Mouse (Mus musculus): ENCODE results near the gene Exosc8. TPM values are rescaled to one million over a fixed set of nuclear protein-coding genes. Genes with fewer than 3 reads are reported as not detected.
A peak's percentile ranks its signal among the peaks of the same experiment; 100 is the strongest.

Exosc8 gene
- polyA plus RNA-seq, 1 experiment: 8.5 TPM

DNA sequence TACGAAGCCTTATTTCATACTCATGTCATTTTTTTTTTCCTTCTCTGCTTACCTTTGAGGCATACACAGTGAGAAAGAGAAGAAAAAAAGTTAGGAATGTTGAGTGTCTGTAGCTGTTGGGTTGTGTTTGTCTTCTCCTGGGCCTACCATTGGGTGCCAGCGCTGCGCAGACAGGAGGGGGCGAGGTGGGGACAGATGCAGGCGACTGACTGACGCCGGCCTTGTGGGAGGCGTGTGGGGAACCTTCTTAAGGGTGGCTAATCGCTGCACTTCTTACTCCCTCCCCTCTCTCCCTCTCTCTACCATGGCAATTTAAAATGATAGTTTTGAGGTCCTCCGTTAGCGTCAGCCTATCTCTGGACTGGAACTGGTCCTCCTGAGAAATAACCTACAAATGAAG lies 20.9 kb upstream of the Exosc8 start:
- WGBS: under 1% methylated on average over 11 of the region's 11 CpGs
- Histone ChIP-seq H3K4me1 (ENCODE audit: control insufficient read depth, insufficient read depth, insufficient read length, low read length) (peaks cover 3% of the 10 kb centered on the region), H3K27me3 (ENCODE audit: control insufficient read depth, insufficient read depth, low read length) (no peaks in the 10 kb centered on the region; the same call in none of the 2 replicates), H3K27ac (ENCODE audit: insufficient read depth, low read depth, low read length) (peak overlapping the region; percentile 32; the same call in 1 of the 2 replicates), H3K36me3 (ENCODE audit: control insufficient read depth, insufficient read depth, low read length) (no peaks in the 10 kb centered on the region), H3K4me3 (ENCODE audit: low read depth, low read length) (peak overlapping the region; percentile 71)
- TF ChIP-seq POLR2A (IDR thresholded peaks at IDR 0.05; ENCODE audit: low read depth, low read length) (no peak), CTCF (IDR thresholded peaks at IDR 0.05; ENCODE audit: extremely low read depth, insufficient read length, insufficient replicate concordance, low read depth, low read length) (no peak)

DNA sequence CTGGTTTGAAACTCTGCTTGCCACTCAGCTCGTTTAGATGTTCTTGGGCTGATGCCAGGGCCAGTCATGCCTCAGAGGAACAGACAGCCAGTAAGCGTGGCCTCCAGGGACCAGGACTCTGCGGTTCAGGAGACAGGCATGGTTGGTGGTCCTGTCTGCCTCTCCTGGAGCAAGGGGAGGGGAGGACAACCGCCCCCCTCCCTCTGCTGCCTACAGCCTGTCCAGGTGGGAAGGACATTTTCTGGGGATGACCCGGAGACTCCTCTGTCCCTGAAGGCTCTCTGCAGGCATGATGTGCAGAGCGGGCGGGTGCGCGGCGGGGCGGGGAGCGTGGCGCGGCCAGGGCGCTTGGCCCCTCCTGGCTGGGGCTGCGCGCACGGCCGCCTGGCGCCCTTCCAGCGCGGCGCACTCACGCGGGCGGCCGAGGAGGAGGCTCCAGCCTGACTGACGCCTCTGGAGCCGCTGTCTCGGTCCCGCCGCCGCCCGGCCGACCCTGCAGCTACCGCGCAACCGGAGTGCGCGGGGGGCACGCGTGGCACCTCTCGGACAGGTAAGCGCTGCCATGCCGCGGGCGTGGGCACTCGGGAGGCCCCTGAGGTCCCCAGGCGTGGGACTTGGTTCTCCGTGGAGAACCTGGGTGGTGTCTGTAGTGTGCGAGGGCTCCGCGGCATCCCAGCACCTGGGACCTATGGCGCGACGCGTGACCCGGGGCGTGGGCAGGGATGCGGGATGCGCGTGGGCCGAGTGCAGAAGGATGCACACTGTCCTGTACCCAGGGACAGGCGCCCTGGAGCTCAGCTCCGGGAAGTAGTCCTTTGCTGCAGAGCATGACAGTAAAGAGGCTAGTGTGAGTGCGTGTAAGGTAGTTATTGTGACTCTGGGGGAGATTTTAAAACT lies 20.2 kb upstream of the Exosc8 start, which contains the start of gene Smad9:
TSS of gene Smad9 (plus strand) at position 438 of the 897 bp plus-strand sequence.
- TF ChIP-seq CTCF (IDR thresholded peaks at IDR 0.05; ENCODE audit: extremely low read depth, insufficient read length, insufficient replicate concordance, low read depth, low read length) (no peak), POLR2A (IDR thresholded peaks at IDR 0.05; ENCODE audit: low read depth, low read length) (no peak)
- H3K4me3 ChIP-seq (ENCODE audit: low read depth, low read length): peak within 1 kb of the TSS; percentile 71
- peaks cover 3% of the 10 kb centered on the region for H3K4me1 ChIP-seq (ENCODE audit: control insufficient read depth, insufficient read depth, insufficient read length, low read length)
- peak within 1 kb of the TSS; percentile 32; the same call in 1 of the 2 replicates for H3K27ac ChIP-seq (ENCODE audit: insufficient read depth, low read depth, low read length)
- H3K27me3 ChIP-seq (ENCODE audit: control insufficient read depth, insufficient read depth, low read length): no peaks in the 10 kb centered on the region; the same call in none of the 2 replicates
- WGBS: under 1% methylated on average over 66 of the region's 66 CpGs
- H3K36me3 ChIP-seq (ENCODE audit: control insufficient read depth, insufficient read depth, low read length): 0 out of 2 replicates have a peak, but pooled peaks cover 2% of the 10 kb centered on the region

DNA sequence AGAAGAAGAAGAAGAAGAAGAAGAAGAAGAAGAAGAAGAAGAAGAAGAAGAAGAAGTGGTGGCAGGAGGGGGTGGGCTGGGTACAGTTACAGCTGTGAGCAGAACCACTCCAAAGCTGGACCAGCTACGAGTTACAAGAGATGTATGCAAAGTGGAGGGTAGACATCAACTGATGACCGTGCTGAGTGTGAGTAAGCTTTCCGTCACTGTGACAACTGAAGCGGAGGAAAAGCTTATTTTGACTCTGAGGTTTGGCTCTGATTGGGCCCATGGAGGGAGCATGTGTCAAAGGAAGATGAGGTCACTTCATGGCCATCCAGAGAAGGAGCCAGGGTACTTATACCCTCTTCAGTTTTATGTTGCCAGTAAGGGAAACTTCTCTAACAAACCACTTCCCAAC lies 18.2 kb upstream of the Exosc8 start:
- no peaks in the 10 kb centered on the region; the same call in none of the 2 replicates for H3K27me3 ChIP-seq (ENCODE audit: control insufficient read depth, insufficient read depth, low read length)
- H3K36me3 ChIP-seq (ENCODE audit: control insufficient read depth, insufficient read depth, low read length): peaks cover 12% of the 10 kb centered on the region
- 77% methylated on average over 4 of the region's 4 CpGs for WGBS
- peaks cover 3% of the 10 kb centered on the region for H3K4me1 ChIP-seq (ENCODE audit: control insufficient read depth, insufficient read depth, insufficient read length, low read length)
- TF ChIP-seq POLR2A (IDR thresholded peaks at IDR 0.05; ENCODE audit: low read depth, low read length) (no peak), CTCF (IDR thresholded peaks at IDR 0.05; ENCODE audit: extremely low read depth, insufficient read length, insufficient replicate concordance, low read depth, low read length) (no peak)
- H3K4me3 ChIP-seq (ENCODE audit: low read depth, low read length): no peak overlapping the region
- no peak overlapping the region for H3K27ac ChIP-seq (ENCODE audit: insufficient read depth, low read depth, low read length)

DNA sequence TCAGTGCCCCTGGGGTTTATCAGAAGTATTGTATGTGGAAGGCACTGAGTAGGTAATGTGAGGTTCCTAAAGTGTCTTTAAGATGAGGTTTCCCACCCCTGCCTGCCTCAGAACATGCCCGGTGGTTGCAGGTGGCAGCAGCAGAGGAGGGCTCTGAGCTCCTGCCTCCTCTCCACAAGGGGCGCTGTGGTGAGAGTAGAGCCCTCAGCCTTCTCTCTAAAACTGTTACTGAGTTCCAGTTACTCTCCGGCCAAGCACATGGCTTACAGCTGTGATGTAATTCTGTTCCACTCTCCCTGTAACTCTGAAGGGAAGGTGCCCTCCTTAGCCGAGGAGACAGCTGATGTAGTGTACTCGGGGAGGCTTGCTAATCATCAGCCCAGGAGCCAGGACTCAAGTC lies 10.6 kb upstream of the Exosc8 start:
- no peak overlapping the region for H3K27ac ChIP-seq (ENCODE audit: insufficient read depth, low read depth, low read length)
- no peak overlapping the region for H3K4me3 ChIP-seq (ENCODE audit: low read depth, low read length)
- no peaks in the 10 kb centered on the region for H3K4me1 ChIP-seq (ENCODE audit: control insufficient read depth, insufficient read depth, insufficient read length, low read length)
- WGBS: 52% methylated on average over 5 of the region's 5 CpGs
- TF ChIP-seq POLR2A (IDR thresholded peaks at IDR 0.05; ENCODE audit: low read depth, low read length) (no peak), CTCF (IDR thresholded peaks at IDR 0.05; ENCODE audit: extremely low read depth, insufficient read length, insufficient replicate concordance, low read depth, low read length) (peak; percentile 29; the same call in 1 of the 2 replicates)
- H3K36me3 ChIP-seq (ENCODE audit: control insufficient read depth, insufficient read depth, low read length): peaks cover 66% of the 10 kb centered on the region
- no peaks in the 10 kb centered on the region for H3K27me3 ChIP-seq (ENCODE audit: control insufficient read depth, insufficient read depth, low read length)

DNA sequence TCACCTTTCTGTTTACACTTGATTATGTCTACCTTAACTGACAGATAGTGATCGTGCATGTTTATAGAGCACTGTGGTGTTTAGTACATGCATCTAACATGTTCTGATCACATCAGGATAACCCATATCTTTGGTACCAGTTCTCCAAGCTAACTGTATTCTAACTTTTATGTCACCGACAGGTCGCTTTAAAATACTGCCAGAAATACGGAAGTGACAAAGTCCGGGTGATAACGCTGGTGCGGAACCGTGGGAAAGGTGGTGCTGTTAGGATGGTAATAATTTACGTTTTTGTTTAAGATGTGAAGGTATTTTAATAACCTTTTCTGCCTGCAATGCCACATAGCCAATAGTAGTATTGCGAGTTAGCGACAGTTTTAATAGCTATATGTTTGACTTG lies 6.8 kb upstream of the Exosc8 start:
- Histone ChIP-seq H3K36me3 (ENCODE audit: control insufficient read depth, insufficient read depth, low read length) (peaks cover 51% of the 10 kb centered on the region), H3K27ac (ENCODE audit: insufficient read depth, low read depth, low read length) (no peak overlapping the region)

DNA sequence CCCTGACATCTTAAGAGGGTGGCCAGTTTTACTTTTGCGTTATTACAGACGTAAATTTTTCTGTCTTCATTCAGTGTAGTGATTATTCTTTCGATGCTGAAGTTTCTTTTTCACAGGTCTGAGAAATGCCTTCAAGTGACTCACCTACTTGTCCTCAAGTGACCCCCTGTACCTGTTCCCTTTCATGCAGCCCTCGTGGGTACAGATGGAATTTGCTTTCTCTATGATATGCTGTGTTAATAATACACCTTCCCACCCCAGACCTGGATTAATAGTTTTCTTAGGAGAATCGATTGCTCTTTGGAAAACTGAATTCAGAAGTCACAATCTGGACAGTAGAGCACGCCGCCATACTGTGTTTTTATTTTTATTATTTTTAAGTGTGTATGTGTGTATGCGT lies 2.1 kb upstream of the Exosc8 start:
- TF ChIP-seq POLR2A (IDR thresholded peaks at IDR 0.05; ENCODE audit: low read depth, low read length) (no peak), CTCF (IDR thresholded peaks at IDR 0.05; ENCODE audit: extremely low read depth, insufficient read length, insufficient replicate concordance, low read depth, low read length) (no peak)
- H3K27ac ChIP-seq (ENCODE audit: insufficient read depth, low read depth, low read length): no peak overlapping the region
- H3K36me3 ChIP-seq (ENCODE audit: control insufficient read depth, insufficient read depth, low read length): peaks cover 15% of the 10 kb centered on the region
- H3K4me3 ChIP-seq (ENCODE audit: low read depth, low read length): no peak overlapping the region
- H3K27me3 ChIP-seq (ENCODE audit: control insufficient read depth, insufficient read depth, low read length): no peaks in the 10 kb centered on the region
- peaks cover 2% of the 10 kb centered on the region; the same call in 1 of the 2 replicates for H3K4me1 ChIP-seq (ENCODE audit: control insufficient read depth, insufficient read depth, insufficient read length, low read length)
- WGBS: 75% methylated on average over 8 of the region's 8 CpGs

More for the DNA sequence above, 6.8 kb upstream of the Exosc8 start:
- H3K27me3 ChIP-seq (ENCODE audit: control insufficient read depth, insufficient read depth, low read length): no peaks in the 10 kb centered on the region
- no peak overlapping the region for H3K4me3 ChIP-seq (ENCODE audit: low read depth, low read length)
- WGBS: 31% methylated on average over 11 of the region's 11 CpGs
- no peak for TF ChIP-seq POLR2A (IDR thresholded peaks at IDR 0.05; ENCODE audit: low read depth, low read length)
- no peak for TF ChIP-seq CTCF (IDR thresholded peaks at IDR 0.05; ENCODE audit: extremely low read depth, insufficient read length, insufficient replicate concordance, low read depth, low read length)
- no peaks in the 10 kb centered on the region for H3K4me1 ChIP-seq (ENCODE audit: control insufficient read depth, insufficient read depth, insufficient read length, low read length)
